ENCODE assay signal across 26 mouse cellular contexts in the genomic region with DNA sequence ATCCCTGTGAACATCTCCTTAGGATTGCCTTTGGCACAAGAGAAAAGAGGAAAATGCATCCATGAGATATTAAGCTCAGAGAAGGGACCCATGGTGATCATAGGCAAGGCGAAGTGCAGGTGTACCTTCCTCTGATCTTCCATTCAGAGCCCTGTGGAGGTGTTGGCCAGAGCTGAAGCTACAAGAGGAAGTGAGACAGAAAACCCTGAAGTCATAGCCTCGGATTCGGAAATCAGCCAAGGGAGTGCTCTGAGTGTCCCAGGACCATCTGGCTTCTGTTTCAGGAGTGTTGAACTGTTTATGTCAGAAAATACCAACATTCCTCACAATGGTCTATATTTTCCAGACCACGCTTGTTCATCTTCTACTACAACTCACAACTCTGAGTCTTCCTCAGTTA.
A peak's percentile ranks its signal among the peaks of the same experiment; 100 is the strongest.
DNase-seq lines count a peak whose midpoint lies in the region; ATAC-seq lines count a peak whose summit lies in the region.
"Had no signal": no experiment of that assay in that cellular context is flagged by ENCODE, and none has a peak within 500 bp of the region (broad histone marks: within the 10 kb centered on the region; RNA-seq: fewer than 3 reads in every experiment).

No protein-coding gene starts in this region.

- no peak overlapping the region for H3K4me2 ChIP-seq in liver, embryonic 11.5 days
- H3K4me2 ChIP-seq: embryonic facial prominence, embryonic 13.5 days; forebrain, embryonic 12.5 days; forebrain, embryonic 15.5 days; heart, embryonic 13.5 days; hindbrain, embryonic 15.5 days had no signal

- H3K36me3 ChIP-seq in liver, embryonic 11.5 days (ENCODE audit: control insufficient read depth, insufficient read depth, low read length) = no peaks in the 10 kb centered on the region
- no peaks in the 10 kb centered on the region for H3K36me3 ChIP-seq in embryonic facial prominence, embryonic 10.5 days (replicated peaks)
- H3K36me3 ChIP-seq: embryonic facial prominence, embryonic 13.5 days; forebrain, embryonic 12.5 days; forebrain, embryonic 15.5 days; G1E; heart, embryonic 10.5 days; heart, embryonic 13.5 days; hindbrain, embryonic 15.5 days had no signal

- no peak overlapping the region for H3K9ac ChIP-seq in liver, embryonic 11.5 days (ENCODE audit: low read depth, low read length)
- H3K9ac ChIP-seq: embryonic facial prominence, embryonic 13.5 days; forebrain, embryonic 12.5 days; forebrain, embryonic 15.5 days; heart, embryonic 13.5 days; hindbrain, embryonic 15.5 days had no signal

- no peaks in the 10 kb centered on the region for H3K27me3 ChIP-seq in liver, embryonic 11.5 days (replicated peaks; ENCODE audit: control insufficient read depth, insufficient read depth, low read length)
- H3K27me3 ChIP-seq in embryonic facial prominence, embryonic 10.5 days (replicated peaks; ENCODE audit: low read depth, poor library complexity, severe bottlenecking) = no peaks in the 10 kb centered on the region
- H3K27me3 ChIP-seq: embryonic facial prominence, embryonic 13.5 days; forebrain, embryonic 12.5 days; forebrain, embryonic 15.5 days; heart, embryonic 13.5 days; hindbrain, embryonic 15.5 days; Patski had no signal

- WGBS in liver, embryonic 11.5 days = 75% methylated on average over 4 of the region's 4 CpGs
- WGBS in embryonic facial prominence, embryonic 10.5 days = 83% methylated on average over 4 of the region's 4 CpGs

- no peak for DNase-seq in cerebellum, postnatal 4 days (ENCODE audit: low spot score in 2 of 2)
- peak; percentile 26 to 37 for DNase-seq in cerebellum, adult 18-20 months
- peak; percentile 46 for DNase-seq in cerebellum, adult 9-10 months
- peak; percentile 22 to 38 for DNase-seq in cerebellum, postnatal 36 days
- no peak for DNase-seq in liver, embryonic 11.5 days (ENCODE audit: low spot score)
- no peak for DNase-seq in lung, adult 18-20 months
- no peak for DNase-seq in embryonic facial prominence, embryonic 10.5 days (ENCODE audit: low spot score)
- DNase-seq: adrenal gland, postnatal 10 days; adrenal gland, postnatal 36 days; gastrocnemius, postnatal 10 days; gastrocnemius, postnatal 36 days; heart, adult 2 months; heart, postnatal 14 days; heart, postnatal 4 days; kidney, adult 2 months had no signal

- peak; percentile 83 for ATAC-seq in cerebellum, adult (ENCODE audit: insufficient number of reproducible peaks, low FRiP score, low TSS enrichment)
- no peak for ATAC-seq in liver, embryonic 11.5 days (replicated peaks; ENCODE audit: low FRiP score)
- ATAC-seq: forebrain, embryonic 15.5 days; intestine, postnatal 0 days; Patski had no signal

- H3K27ac ChIP-seq in liver, embryonic 11.5 days (ENCODE audit: low read depth, low read length) = no peak overlapping the region
- H3K27ac ChIP-seq in embryonic facial prominence, embryonic 10.5 days (replicated peaks) = no peak overlapping the region
- H3K27ac ChIP-seq: embryonic facial prominence, embryonic 13.5 days; forebrain, embryonic 12.5 days; forebrain, embryonic 15.5 days; heart, adult 2 months; heart, embryonic 10.5 days; heart, embryonic 13.5 days; hindbrain, embryonic 15.5 days had no signal

- H3K9me3 ChIP-seq in liver, embryonic 11.5 days (ENCODE audit: control insufficient read depth, low read length) = no peaks in the 10 kb centered on the region
- H3K9me3 ChIP-seq in embryonic facial prominence, embryonic 10.5 days = no peaks in the 10 kb centered on the region
- H3K9me3 ChIP-seq: embryonic facial prominence, embryonic 13.5 days; forebrain, embryonic 12.5 days; forebrain, embryonic 15.5 days; G1E; heart, embryonic 10.5 days; heart, embryonic 13.5 days; hindbrain, embryonic 15.5 days had no signal

- no peak overlapping the region for H3K4me3 ChIP-seq in liver, embryonic 11.5 days (ENCODE audit: low read depth, low read length)
- no peak overlapping the region for H3K4me3 ChIP-seq in embryonic facial prominence, embryonic 10.5 days
- H3K4me3 ChIP-seq: embryonic facial prominence, embryonic 13.5 days; erythroblast, embryonic 14.5 days; forebrain, embryonic 12.5 days; forebrain, embryonic 15.5 days; heart, adult 2 months; heart, embryonic 10.5 days; heart, embryonic 13.5 days; hindbrain, embryonic 15.5 days had no signal

- H3K4me1 ChIP-seq in liver, embryonic 11.5 days (replicated peaks; ENCODE audit: control insufficient read depth, insufficient read depth, low read length) = no peaks in the 10 kb centered on the region
- H3K4me1 ChIP-seq in embryonic facial prominence, embryonic 10.5 days = no peaks in the 10 kb centered on the region
- H3K4me1 ChIP-seq: embryonic facial prominence, embryonic 13.5 days; forebrain, embryonic 12.5 days; forebrain, embryonic 15.5 days; heart, embryonic 13.5 days; hindbrain, embryonic 15.5 days had no signal

Comparison
In these comparisons a context has a peak if more than half of its experiments do, and no peak if none do; other contexts are left out.
1. DNase-seq: peak in cerebellum, adult 18-20 months (2 of 2), cerebellum, adult 9-10 months (single experiment) and cerebellum, postnatal 36 days (2 of 2); none in cerebellum, postnatal 4 days (0 of 2), liver, embryonic 11.5 days (single experiment), lung, adult 18-20 months (0 of 2) and embryonic facial prominence, embryonic 10.5 days (single experiment).